Mouse (Mus musculus): ENCODE results near the gene Nfia.

- no peak for TF ChIP-seq POLR2A (IDR thresholded peaks at IDR 0.05; ENCODE audit: control insufficient read depth, low read depth, low read length)
- no peak for TF ChIP-seq CTCF (IDR thresholded peaks at IDR 0.05; ENCODE audit: control insufficient read depth, insufficient read depth, insufficient replicate concordance, low read depth, low read length)
Observed at GRCm38 (mm10) chr4:97723374-97723773, 49.2 kb upstream of the Nfia start.
